Mouse (Mus musculus) heart, adult 18-20 months (tissue): Measurements from ENCODE around the gene Abcc1. TPM values are rescaled to one million over a fixed set of nuclear protein-coding genes. Genes with fewer than 3 reads are reported as not detected.

Experiments used
- DNase-seq, 2 experiments: peaks; one replicate each; pipeline ENCODE4 v3.0.0; 2021 to 2022; ENCODE audit warnings: mixed read lengths in 1 of 2
- total RNA-seq, 2 experiments: library from RNA; stranded (reverse); gene quantifications; 2 replicates each; pipeline ENCODE4 v1.2.3; 2021

Abcc1 gene
- total RNA-seq, 2 experiments from 2014 or later = 14.8 to 17.6 TPM

DNA sequence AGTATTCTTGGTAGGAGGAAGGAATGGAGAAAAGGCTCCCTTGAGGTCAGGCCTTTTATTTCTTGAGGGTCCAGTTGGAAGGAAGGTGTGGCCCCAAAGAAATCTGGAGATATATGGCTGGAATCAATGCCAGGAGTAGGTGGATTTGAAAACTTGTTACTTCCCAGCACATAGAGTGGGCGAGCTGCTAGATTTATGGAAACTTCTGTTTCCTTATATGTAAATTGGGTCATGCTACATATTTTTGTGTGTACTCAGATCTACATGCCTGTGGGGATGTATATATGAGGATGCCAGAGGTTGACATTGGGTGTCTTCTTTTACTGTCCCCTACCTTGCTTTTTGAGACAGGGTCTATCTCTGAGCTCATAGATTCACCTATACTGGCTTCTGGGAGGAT is 14.6 kb downstream of the Abcc1 start:
- no peak for DNase-seq

DNA sequence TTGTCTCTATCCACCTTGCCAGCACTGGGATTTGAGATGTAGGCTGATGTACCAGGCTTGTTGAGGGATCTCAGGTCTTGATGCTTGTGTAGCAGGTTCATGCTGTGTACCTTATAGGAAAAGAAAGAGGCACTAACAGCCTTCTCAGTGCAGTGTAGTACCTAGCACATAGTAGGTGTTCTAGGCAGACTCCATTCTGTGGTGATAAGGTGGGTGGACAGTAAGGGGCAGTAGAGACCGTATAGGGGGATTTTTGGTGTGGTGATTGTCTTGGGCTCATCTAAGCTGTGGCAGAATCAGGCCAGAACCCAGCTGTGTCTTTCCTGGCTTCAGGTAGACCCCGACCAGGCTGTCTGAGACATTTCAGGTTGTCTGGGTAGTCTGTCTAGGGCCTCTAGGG is 15.0 kb downstream of the Abcc1 start:
- no peak for DNase-seq

DNA sequence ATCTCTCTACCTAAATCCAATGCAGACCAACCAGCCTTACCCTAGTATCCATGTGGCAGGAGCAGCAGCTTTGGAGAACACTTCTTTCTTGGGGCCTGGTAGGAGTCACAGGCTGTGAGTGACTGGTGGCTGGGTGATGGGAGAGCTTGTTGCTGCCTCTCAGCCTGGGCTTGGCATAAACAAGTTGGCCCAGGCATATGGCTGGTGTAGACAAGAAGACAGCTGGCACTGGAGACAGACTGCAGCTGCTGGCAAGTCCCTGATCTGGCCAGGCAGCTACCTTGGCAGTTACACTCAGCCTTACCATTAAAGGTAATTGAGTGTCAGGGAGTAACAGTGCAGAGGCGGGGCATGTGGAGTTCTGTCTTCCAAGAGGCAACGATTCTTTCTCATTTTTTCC is 16.0 kb downstream of the Abcc1 start:
- peak; percentile 67 to 89 for DNase-seq

- DNase-seq = no peak
Measured at GRCm38 (mm10) chr16:14378654-14379053, 17.3 kb downstream of the Abcc1 start.

DNA sequence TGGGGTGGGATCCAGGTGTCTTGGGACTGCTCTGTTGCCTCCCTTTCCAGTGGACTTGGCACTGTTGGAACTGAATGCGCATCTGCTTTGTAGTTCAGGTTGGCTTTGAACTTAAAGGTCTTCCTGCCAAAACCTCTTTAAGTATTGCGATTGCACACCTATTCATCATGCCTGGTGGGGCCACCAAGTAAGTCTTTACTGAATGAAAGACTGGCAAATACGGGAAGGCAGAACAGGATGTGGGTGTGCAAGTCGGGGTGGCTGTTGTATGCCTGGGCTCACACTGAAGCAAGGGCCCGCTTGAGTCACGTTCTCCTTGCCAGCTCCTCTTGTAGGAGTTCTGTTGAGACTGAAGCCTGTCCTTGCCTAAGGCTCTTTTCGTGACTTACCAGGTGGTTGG is 18.5 kb downstream of the Abcc1 start:
- DNase-seq = no peak

DNA sequence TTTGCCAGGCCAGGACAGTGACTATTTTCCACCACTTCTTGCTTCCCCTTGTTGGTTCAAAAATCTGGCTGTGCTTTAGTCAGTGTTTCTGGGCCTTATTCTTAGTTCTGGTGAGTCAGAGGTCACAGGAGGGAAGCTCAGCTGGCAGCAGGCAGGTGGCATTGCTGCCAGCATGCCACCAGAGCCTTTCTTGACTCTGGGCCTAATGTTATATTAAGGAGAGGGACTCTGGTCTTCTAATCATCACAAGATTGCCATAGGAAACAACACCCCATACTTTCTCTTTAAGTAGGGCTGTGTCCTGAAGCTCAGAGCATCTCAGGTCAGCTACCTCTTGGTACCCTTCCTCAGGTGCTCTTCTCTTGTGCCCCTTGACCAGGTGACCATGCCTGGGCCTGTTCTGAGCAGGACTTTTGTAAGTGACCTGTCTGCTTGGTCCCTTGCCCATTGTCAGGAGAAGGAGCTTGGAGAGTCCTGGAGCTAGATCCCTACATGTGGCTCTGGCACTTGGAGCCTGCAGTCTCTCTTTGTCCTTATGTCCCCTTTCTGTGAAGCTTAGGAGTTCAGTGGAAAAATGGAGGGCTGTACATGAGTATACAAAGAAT is 19.8 kb downstream of the Abcc1 start:
- peak; percentile 50 to 71 for DNase-seq

DNA sequence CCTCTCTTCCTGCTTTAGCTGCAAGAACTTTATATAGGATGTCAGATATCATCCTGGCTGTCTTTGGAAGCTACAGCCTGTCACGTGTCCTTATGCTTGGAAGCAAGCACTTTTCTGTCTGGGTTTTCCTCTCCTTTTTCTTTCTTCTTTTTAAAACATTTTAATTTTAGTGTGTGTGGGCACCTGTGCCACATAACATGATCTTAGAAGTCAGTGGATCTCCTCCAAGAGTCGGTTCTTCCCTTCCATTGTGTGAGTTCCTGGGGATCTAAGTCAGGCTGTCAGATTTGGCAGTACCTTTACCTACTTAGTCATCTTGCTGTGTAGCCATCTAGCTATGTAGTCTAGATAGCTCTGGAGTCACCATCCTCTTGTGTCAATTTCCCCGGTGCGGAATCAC is 37.9 kb downstream of the Abcc1 start:
- DNase-seq = no peak

- DNase-seq = no peak
Measured at GRCm38 (mm10) chr16:14403507-14403906, 42.1 kb downstream of the Abcc1 start.

GRCm38 (mm10) chr16:14405636-14406035 is 44.3 kb downstream of the Abcc1 start:
- DNase-seq = no peak

DNA sequence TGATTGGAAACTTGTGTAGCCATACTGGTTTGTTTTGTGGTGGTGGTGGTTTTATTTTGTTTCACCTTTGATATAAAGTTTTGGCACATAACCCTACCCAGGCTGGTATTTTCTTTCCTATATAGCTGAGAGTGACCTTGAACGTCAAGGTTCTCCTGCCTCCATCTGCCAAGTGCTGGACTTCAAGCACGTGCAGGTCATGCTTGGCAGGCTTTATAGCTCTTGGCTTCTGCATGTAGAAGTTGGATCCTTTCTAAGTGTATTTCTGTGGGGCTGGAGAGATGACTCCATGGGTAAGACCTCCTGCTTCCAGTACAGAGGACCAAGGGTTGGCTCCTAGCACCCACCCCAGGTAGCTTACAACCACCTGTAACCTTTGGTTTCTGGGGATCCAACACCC is 47.8 kb downstream of the Abcc1 start:
- peak; percentile 28 to 40 for DNase-seq

DNA sequence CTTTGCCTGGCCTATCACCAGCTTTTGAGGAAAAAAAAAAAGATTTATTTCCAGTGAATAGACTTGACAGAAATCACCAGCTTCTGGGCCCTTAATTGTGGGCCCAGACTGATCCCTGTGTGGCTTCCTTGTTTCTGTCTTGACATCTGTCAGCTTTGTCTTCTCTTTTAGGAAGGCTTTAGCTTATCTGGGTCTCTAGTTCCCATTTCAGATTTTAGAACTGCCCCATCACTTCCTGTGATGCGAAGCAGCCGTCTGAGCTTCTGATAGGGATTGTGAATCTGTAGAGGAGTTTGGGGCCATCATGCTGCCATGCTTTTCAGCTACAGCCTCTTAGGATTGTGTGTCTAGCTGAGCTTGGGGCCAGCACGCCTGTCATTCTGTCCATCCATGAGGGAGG is 48.4 kb downstream of the Abcc1 start:
- no peak for DNase-seq

DNA sequence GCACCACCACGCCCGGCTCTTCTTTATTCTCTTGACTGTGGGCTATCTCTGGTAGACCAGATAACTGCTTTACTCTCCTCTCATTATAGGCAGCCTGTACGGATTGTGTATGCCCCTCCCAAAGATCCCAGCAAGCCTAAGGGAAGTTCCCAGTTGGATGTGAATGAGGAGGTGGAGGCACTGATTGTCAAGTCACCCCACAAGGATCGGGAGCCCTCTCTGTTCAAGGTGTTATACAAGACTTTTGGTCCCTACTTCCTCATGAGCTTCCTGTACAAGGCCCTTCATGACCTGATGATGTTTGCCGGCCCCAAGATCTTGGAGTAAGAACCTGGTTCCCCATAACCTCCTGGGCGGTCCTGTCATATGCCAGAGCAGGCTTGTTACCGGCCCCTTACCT is 49.3 kb downstream of the Abcc1 start:
- DNase-seq = no peak

DNA sequence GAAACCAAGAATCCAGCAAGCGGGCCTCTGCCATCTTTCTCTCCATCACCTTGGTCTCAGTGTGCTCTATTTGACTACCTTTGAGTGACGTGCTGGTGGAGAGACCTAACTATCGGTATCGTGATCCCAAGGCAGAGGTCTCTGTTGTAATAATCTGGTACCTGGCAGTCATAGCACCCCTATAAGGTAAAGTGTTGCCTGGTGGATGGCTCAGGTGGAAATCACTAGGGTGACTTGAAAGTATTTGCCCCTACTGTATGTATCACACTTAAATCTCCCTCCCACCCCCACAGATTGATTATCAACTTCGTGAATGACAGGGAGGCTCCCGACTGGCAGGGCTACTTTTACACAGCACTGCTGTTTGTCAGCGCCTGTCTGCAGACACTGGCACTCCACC is 49.8 kb downstream of the Abcc1 start:
- no peak for DNase-seq

DNA sequence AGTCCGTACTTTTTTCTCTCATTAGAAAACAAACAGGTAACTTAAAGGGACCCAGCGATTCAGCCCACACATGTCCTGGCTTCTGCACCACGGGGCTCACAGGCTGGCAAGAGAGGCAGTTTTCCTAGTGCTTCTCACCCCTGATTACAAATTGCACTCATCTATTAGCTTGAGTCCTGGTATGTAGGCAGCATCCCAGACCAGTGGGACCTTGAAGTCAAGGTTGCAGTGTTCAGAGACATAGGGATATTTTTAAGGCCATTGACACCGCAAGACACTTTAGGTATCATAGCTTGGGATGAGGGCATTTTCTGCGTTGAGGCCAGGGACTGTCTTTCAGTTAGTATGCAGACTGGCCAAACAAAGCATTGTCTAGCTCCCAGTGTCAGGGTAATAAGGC is 51.2 kb downstream of the Abcc1 start:
- no peak for DNase-seq

- no peak for DNase-seq
Measured at GRCm38 (mm10) chr16:14415206-14415605, 53.8 kb downstream of the Abcc1 start.

GRCm38 (mm10) chr16:14416957-14417618 is 55.7 kb downstream of the Abcc1 start:
- DNase-seq = no peak

DNA sequence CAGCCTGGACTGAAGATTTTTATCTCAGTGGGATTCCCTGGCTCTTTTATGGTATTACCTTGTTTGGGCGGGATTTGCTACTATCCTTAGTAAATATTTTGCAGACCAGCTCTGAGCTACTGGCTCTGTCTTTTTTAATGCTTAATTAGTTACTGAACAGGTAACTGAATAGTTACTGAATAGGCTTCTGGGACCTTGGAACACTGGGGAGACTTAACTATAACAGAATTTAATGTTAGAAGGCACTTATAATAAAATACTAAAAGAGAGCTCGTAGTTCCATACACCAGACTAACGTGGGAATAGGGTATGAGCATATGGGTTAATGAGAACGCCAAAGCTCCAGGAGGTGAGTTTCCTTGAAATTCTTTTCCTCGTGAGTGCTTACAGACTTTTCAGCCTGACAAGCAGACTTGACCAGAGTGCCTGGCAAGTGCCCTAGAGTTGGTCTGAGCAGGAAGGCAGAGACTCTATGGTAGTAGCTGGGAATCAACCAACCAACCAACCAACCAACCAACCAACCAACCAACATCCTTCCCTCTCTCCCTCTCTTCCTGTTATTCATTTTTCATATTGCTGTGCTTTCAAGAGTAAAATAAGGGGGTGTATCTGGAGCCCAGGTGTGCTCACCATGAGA is 59.3 kb downstream of the Abcc1 start:
- no peak for DNase-seq

- no peak for DNase-seq
Measured at GRCm38 (mm10) chr16:14422081-14422480, 60.7 kb downstream of the Abcc1 start.

GRCm38 (mm10) chr16:14429371-14429770 is 68.0 kb downstream of the Abcc1 start:
- DNase-seq = no peak

DNA sequence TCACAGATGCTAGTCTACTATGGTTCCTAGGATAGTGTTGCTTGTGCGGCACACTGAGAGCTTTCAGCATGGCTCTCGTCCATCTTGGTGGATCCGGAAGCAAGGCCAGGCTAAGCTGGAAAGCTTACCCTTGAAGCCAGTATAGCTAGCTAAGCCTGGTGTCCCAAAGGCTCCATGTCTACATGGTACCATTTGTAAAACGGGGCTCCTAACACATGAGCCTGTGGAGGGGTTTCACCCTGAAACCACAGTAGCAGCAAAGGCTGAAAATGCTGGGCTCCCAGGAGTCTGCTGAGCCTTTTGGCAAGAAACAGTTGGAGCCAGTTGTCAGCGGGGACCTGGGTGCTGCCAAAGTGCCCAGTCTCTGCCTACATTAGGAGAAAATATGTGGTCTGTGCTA is 71.6 kb downstream of the Abcc1 start:
- no peak for DNase-seq

- no peak for DNase-seq
Measured at GRCm38 (mm10) chr16:14435526-14435925, 74.2 kb downstream of the Abcc1 start.

GRCm38 (mm10) chr16:14437446-14437982 is 76.2 kb downstream of the Abcc1 start:
- DNase-seq = no peak

DNA sequence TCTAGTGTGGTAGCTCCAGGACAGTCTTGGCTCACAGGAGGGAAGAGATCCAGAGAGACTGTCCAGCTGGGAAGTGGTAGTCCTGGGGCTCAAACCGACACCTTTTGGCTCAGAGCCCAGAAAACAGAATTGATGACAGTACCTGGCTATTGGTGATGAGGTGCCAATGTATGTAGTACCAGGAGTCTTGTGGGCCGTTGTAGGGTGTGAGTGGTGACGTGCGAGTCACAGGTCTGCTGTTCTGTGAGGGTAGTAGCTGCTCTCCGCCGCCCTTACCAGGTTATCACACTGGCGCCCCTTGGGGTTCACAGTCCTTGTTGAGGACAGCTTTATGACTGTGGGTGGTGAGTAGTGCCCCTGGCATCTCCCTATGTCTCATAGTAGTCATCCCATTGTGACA is 77.2 kb downstream of the Abcc1 start:
- no peak for DNase-seq

- no peak for DNase-seq
Measured at GRCm38 (mm10) chr16:14439081-14439480, 77.7 kb downstream of the Abcc1 start.
